Mouse (Mus musculus) heart, postnatal 0 days (tissue): Measurements from ENCODE around the gene Rasgef1b. TPM values are rescaled to one million over a fixed set of nuclear protein-coding genes. Genes with fewer than 3 reads are reported as not detected.

ENCODE experiments used
- ATAC-seq: fragments of 200-750 bp; cut with Nextera tagmentation; 2 replicates; pipeline ENCODE4 v1.8.0; 2017; ENCODE audit warnings: low read depth, moderate number of reproducible peaks, moderate library complexity; ENCODE audit not compliant: insufficient read depth
- DNase-seq: peaks from one replicate; pipeline ENCODE4 v3.0.0-alpha.2; 2016; ENCODE audit warnings: low spot score
- H3K27ac ChIP-seq: fragments of 300-500 bp; sonication (generic); 2 replicates; pipeline ENCODE4 v1.5.1; 2014; ENCODE audit warnings: low read depth, mild to moderate bottlenecking
- H3K27me3 ChIP-seq: fragments of 300-500 bp; sonication (generic); 2 replicates; pipeline ENCODE4 v1.6.1; 2014; ENCODE audit warnings: low read length, mixed read lengths; ENCODE audit not compliant: control insufficient read depth, insufficient read depth
- H3K36me3 ChIP-seq: fragments of 300-500 bp; sonication (generic); replicated peaks from 2 replicates; pipeline ENCODE4 v1.6.1; 2014; ENCODE audit warnings: low read length, mixed read lengths; ENCODE audit not compliant: control insufficient read depth, insufficient read depth
- H3K4me1 ChIP-seq: fragments of 300-500 bp; sonication (generic); 2 replicates; pipeline ENCODE4 v1.6.1; 2014; ENCODE audit warnings: antibody characterized with exemption; ENCODE audit not compliant: control insufficient read depth, insufficient read depth
- H3K4me2 ChIP-seq: fragments of 300-500 bp; sonication (generic); 2 replicates; pipeline ENCODE4 v1.6.1; 2014; ENCODE audit warnings: low read depth, mild to moderate bottlenecking, low read length, moderate library complexity
- H3K4me3 ChIP-seq: fragments of 300-500 bp; sonication (generic); 2 replicates; pipeline ENCODE4 v1.5.1; 2014; ENCODE audit warnings: low read depth, low read length
- H3K9ac ChIP-seq: fragments of 300-500 bp; sonication (generic); replicated peaks from 2 replicates; pipeline ENCODE4 v1.6.1; 2014; ENCODE audit warnings: low read depth, low read length, mixed read lengths
- H3K9me3 ChIP-seq: fragments of 300-500 bp; sonication (generic); replicated peaks from 2 replicates; pipeline ENCODE4 v1.6.1; 2016; ENCODE audit warnings: low read length; ENCODE audit not compliant: control insufficient read depth
- CTCF ChIP-seq: IDR thresholded peaks from 2 replicates; pipeline ENCODE4 v1.5.1; 2016; ENCODE audit warnings: antibody characterized with exemption, control low read depth, low read depth
- EP300 ChIP-seq: IDR thresholded peaks from 2 replicates; pipeline ENCODE4 v1.6.1; 2016; ENCODE audit warnings: antibody characterized with exemption, low read depth
- WGBS: fragments of 180-500 bp; shearing (Covaris S2); extraction: QIAGEN DNeasy Blood & Tissue Kit; methylation state at CpG from one replicate; pipeline ENCODE4 v1.1.7; 2014; 5-methylcytosine and 5-hydroxymethylcytosine counted together
- polyA plus RNA-seq: library from polyadenylated mRNA; unstranded; fragments of >200 nt; fragmentation: Nextera tagmentation; extraction: Ambion mirVana; gene quantifications from 2 replicates; pipeline ENCODE4 v1.2.1, GENCODE M21; 2015
- total RNA-seq: library from RNA; depleted of rRNA; stranded (reverse); fragments of >200 nt; gene quantifications from 2 replicates; pipeline ENCODE4 v1.2.3, GENCODE M21; 2014; ENCODE audit warnings: low replicate concordance

The Rasgef1b gene
- total and polyA plus RNA-seq, 2 experiments from 2014 or later, result 19.0 to 29.8 TPM

DNA sequence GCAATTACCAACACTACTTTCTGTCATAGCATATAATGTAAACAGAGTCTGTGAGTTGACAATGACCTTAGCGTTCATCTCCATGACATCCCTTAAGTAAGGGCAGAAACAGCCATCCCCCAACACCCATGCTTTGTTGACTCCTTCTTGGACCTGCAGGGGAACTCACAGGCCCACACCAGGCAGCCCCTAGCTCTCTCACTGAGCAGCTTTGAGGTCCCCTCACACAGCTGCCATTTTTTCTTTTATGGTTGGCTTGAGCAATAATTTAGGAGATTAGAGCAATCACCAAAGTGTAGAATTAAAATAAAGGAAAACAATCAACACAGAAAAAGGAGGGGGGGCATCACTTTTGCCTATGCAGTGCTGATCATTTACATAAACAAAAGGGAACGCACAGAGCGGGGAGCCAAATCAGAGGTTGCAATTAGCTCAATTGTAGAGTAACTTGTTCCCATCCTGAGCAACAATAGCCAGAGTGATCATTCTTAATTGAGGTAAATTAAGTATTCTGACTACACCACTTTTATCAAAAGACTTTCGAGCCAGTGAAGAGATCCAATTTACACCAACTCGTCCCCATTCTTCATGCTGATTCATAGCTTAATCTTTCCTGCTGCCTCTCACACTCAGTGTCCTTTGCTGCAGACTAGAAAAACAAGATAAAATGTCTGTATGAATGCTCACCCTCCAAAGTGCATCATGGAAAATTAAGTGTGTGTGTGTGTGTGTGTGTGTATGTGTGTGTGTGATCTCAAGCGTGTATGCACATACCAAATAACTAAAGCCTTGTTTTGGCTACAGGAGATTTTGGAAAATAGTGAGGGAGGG is 184.0 kb downstream of the Rasgef1b start:
- 55% methylated on average over 6 of the region's 6 CpGs for WGBS
- no peak overlapping the region for H3K9ac ChIP-seq
- ATAC-seq (no peak; the same call in 1 of the 2 replicates), DNase-seq (no peak)
- H3K4me1 ChIP-seq, result no peaks in the 10 kb centered on the region
- no peaks in the 10 kb centered on the region for H3K27me3 ChIP-seq
- TF ChIP-seq EP300 (no peak), CTCF (no peak)
- no peaks in the 10 kb centered on the region for H3K9me3 ChIP-seq
- H3K4me2 ChIP-seq, result no peak overlapping the region
- H3K4me3 ChIP-seq, result no peak overlapping the region
- no peaks in the 10 kb centered on the region for H3K36me3 ChIP-seq
- H3K27ac ChIP-seq, result no peak overlapping the region

GRCm38 (mm10) chr5:99541999-99542765 is 186.7 kb downstream of the Rasgef1b start:
- Histone ChIP-seq H3K27me3 (no peaks in the 10 kb centered on the region), H3K4me2 (no peak overlapping the region), H3K9me3 (no peaks in the 10 kb centered on the region), H3K4me3 (no peak overlapping the region), H3K4me1 (no peaks in the 10 kb centered on the region), H3K27ac (no peak overlapping the region), H3K9ac (no peak overlapping the region), H3K36me3 (no peaks in the 10 kb centered on the region)
- 73% methylated on average over 2 of the region's 2 CpGs for WGBS
- DNase-seq, result no peak
- TF ChIP-seq CTCF, result no peak
- TF ChIP-seq EP300, result no peak
- ATAC-seq, result no peak

- no peak for TF ChIP-seq EP300
- TF ChIP-seq CTCF, result no peak
- Histone ChIP-seq H3K27ac (no peak overlapping the region), H3K36me3 (no peaks in the 10 kb centered on the region), H3K4me2 (no peak overlapping the region), H3K4me3 (no peak overlapping the region), H3K9me3 (no peaks in the 10 kb centered on the region), H3K9ac (no peak overlapping the region), H3K27me3 (no peaks in the 10 kb centered on the region), H3K4me1 (no peaks in the 10 kb centered on the region)
- no peak for ATAC-seq
- 43% methylated on average over 11 of the region's 11 CpGs for WGBS
- no peak for DNase-seq
These were observed 187.5 kb downstream of the Rasgef1b start for GRCm38 (mm10) chr5:99541321-99541895.

- no peak overlapping the region for H3K27ac ChIP-seq
- H3K4me1 ChIP-seq, result no peaks in the 10 kb centered on the region
- no peak overlapping the region for H3K4me2 ChIP-seq
- H3K9ac ChIP-seq, result no peak overlapping the region
- no peaks in the 10 kb centered on the region for H3K36me3 ChIP-seq
- ATAC-seq, result no peak
- no peak for DNase-seq
- TF ChIP-seq EP300 (no peak), CTCF (no peak)
- no peaks in the 10 kb centered on the region for H3K9me3 ChIP-seq
- H3K27me3 ChIP-seq, result no peaks in the 10 kb centered on the region
- 70% methylated on average over 7 of the region's 7 CpGs for WGBS
- no peak overlapping the region for H3K4me3 ChIP-seq
These were observed 195.4 kb downstream of the Rasgef1b start for GRCm38 (mm10) chr5:99533416-99533815.

- DNase-seq (no peak), ATAC-seq (no peak)
- peaks cover 16% of the 10 kb centered on the region for H3K4me1 ChIP-seq
- no peaks in the 10 kb centered on the region for H3K9me3 ChIP-seq
- H3K27ac ChIP-seq, result no peak overlapping the region
- H3K36me3 ChIP-seq, result no peaks in the 10 kb centered on the region
- H3K4me2 ChIP-seq, result no peak overlapping the region
- TF ChIP-seq EP300 (no peak), CTCF (no peak)
- H3K27me3 ChIP-seq, result no peaks in the 10 kb centered on the region
- 50% methylated on average over 7 of the region's 7 CpGs for WGBS
- H3K9ac ChIP-seq, result no peak overlapping the region
- no peak overlapping the region for H3K4me3 ChIP-seq
These were observed 202.1 kb downstream of the Rasgef1b start for GRCm38 (mm10) chr5:99526797-99527201.
